Mouse (Mus musculus) fibroblast of lung, adult 2 months (primary cell): ENCODE data around the gene Olfm3.

Source experiments
- DNase-seq: peaks from one replicate; pipeline ENCODE4 v3.0.0-alpha.2; 2011; ENCODE audit warnings: low read depth

The Olfm3 gene

DNA sequence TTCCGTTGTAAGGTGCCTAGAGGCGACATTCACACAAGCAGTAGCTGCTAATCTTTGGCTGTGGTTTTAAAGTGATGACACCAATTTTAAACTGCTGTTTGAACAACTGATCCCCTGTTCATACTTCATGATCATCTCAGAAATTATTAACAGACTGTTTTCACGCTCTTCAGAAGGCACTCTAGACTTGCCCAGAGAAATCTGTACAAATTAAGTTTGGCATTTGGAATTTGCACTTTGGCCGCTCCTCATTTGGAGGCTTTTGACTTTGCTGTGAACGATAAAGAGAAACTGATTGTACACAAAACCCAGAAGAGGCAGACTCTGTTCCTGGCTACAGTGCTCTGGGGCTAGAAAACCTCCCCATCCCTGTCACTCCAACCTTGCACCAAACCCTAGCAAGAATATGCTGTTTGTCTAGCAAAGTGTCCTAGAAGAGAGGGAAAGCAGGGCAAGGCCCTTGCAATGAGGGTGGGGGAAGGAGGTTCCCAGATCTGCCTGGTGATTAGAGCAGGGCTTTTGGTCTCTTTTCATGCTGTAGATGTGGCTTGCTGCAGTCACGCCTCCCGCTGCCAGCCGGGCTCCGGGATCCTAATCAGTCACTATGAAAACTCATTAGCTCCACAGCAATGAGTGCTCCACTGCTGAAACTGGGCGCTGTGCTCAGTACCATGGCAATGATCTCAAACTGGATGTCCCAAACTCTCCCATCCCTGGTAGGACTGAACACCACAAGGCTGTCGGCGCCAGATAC, 176.7 kb downstream of the Olfm3 start:
- DNase-seq: no peak

DNA sequence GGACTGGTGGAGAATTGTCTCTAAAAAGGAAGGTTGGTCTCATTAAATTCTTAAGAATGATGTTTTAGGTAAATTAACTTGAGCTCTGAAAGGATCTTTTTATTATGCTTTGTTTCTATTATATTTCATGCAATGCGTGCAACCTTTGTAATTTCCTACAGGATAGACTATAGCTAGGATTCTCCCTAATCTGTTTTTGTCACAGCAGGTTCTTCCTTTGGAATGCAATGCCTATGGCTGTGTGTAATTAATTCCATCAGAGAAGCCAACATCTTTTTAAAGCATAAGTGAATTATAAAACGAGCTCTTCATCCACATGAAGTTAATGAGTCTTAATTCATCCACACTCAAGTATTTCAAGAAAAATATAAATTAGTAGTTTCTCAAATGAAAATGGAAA, 177.5 kb downstream of the Olfm3 start:
- no peak for DNase-seq

DNA sequence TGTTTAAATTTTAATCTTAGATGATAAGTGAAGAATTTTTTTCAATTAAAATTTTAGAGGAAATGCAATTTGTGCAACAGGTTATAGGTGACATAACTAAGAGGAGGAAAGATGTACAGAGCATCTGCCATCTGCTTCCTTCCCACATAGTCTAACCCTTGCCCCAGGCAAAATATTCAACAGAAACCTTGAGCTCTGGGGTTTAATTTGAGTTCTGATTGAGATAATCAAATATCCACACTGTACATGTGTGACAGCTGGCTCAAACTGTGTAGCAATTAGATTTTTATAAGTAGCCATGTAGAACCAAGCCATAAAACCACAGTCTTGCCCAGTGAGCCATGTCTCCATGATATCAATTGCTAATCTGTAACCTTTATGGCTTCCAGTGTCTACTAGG, 179.1 kb downstream of the Olfm3 start:
- DNase-seq: no peak

DNA sequence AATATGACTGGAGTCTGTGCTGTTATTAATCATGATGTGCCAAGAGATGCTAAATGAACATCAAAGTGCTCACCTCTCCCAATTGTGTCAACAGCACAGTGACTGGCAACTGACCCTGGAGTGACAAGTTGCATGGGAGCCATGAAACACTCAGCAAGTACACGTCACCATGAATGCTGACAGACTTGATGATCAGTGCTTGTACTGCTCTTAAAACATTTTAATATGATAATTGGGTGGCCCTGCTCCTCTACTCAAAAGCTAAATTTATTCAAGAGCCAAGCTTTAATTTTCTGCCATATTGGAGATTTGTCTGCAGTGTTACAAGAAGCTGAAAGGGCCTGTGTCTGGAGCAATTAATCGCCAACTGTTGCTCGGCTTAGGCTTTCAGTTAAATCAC, 184.4 kb downstream of the Olfm3 start:
- no peak for DNase-seq

DNA sequence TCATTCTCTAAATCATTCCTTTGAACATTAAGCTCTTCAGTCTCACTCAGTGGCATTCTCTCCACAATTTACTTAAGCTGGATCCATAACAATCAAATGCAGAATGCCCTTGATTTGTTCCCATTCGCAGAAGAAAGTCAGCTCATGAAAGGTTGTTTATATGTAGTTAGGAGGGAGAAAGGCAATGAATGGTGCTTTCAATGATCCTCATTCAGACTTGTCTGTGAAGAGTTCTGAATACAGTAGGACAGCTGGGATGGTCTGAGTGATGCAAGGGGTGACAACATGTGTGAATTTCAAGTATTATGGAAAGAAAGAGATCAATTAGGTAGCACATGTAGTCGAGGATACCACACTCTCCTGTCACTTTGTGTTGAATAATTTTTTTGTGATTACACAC, 186.8 kb downstream of the Olfm3 start:
- no peak for DNase-seq

DNA sequence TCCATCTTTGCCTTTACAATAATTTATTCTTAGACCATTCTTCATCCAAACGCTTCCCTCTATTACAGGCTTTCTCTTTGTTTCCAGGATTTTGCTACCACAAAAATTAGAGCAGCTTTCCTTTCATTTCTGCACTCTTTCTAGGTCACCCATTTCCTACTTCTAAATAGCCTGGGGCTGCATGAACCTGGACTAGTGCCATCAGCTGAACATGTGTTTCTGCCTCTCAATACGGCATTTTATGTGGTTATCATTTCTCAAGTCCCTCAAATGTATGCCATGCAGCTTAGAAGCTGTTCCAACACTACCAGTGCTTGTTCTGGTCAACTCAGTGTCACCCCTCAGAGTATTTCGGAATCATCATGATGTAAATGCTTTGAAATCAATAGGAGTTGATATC, 191.6 kb downstream of the Olfm3 start:
- DNase-seq: no peak

DNA sequence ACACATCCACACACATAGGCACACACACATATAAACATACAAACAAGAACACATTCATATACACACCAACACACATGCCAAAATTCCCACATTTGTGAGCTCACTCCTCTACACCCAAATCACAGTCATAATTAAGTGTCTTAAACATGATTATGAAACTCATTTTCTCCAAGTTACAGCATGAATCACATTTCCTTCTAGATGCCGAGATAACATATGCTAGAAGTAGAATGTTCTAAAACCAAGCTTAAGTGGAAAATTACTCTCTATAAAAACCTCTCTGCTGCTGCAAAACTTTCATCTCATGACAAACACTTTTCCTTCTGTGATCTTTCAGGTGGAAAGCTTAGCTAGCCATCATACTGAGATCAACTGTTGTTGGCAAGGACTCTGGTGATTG, 195.7 kb downstream of the Olfm3 start:
- no peak for DNase-seq

DNA sequence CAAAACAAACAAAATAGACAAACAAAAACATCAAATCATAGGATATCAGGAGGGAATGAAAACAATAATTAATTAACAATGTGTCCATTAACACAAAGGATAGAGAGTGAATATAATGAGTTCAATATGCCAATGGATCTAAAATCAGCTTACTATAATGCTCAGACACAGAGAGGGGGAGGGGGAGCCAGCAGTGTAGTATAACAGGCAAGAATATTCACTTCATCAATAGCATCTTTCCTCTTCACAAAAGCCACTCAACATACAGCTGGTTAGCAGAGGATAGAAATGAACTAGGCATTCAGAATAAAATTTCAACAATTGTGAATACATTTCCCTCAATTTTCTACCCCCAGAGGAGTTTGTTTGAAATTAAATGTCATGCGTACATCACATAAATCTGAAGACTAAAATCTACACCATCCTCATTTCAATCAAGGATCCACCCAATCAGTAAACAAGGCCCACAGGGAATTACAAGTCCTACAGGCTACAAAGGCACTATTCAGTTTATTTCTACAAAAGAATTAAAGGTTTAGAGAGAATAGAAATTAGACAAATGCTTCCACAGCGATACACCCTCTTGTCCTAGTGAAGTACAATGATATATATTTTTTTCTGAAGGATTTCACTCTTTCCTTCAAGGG, 200.4 kb downstream of the Olfm3 start:
- no peak for DNase-seq

DNA sequence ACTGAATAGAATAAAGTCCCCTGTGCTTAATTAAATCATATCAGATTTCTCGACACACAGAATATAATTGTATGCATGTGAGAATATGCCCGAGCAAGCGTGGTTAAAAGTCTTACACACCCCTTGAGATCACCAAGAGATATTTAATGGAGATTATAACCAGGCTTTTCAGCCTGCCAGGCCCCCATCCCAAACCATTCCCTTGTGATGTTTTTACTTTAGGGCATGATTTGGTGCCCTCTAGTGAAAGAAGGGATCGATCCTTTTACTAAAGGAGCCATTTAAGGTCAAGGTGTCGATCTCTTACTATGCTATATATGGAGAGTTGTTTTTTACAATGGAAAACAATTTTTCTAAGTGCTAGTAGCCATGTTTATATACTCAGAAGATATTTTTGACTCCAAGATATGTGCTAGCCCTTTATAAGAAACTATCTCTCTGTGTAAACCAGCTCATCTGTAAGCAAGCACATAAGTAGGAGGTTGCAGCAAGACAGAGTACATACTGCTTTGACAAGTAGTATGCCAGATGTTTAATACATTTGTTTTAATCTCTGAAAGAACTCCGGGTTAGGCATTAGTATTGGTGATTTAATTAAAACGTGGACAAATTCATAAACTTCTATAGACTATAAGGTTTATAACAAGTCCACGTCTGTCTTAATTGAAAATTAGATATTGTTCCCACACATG, 201.1 kb downstream of the Olfm3 start:
- DNase-seq: no peak

DNA sequence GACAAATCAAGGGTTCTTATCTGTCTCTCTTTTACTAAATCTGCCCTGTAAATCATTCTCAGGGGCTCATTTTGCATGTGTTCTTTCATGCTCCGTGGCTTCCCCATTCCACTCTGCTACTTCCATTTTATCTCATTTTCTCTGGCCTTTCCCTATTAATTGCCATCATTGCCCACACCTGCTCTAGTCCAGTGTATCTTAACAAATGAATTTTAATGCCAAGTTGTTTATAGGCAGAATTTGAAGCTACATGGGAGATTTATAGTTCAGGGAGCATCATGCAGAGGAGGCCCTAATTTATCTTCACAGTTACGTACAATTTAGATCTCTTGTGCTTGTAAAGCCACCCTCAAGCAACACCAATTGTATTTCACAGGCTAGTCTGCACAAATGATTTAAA, 241.8 kb downstream of the Olfm3 start:
- no peak for DNase-seq

DNA sequence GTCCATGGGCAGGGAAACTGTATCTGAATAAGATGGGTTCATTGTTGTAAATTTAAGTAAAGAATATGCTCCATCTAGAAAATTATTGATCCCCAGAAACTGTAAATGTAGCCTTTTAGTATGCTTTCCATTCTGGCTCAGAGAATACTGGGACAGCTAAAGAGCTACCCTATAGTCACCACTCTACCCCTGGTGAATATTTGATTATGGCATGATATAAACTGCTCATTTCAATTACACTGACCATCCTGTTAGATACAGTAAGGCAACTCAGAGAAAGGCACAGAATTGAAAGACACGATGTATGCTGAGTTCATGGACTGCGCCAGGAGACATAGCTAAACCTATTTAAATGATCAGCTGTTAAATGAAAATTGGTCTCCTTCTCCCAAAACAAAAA, 242.4 kb downstream of the Olfm3 start:
- no peak for DNase-seq

DNA sequence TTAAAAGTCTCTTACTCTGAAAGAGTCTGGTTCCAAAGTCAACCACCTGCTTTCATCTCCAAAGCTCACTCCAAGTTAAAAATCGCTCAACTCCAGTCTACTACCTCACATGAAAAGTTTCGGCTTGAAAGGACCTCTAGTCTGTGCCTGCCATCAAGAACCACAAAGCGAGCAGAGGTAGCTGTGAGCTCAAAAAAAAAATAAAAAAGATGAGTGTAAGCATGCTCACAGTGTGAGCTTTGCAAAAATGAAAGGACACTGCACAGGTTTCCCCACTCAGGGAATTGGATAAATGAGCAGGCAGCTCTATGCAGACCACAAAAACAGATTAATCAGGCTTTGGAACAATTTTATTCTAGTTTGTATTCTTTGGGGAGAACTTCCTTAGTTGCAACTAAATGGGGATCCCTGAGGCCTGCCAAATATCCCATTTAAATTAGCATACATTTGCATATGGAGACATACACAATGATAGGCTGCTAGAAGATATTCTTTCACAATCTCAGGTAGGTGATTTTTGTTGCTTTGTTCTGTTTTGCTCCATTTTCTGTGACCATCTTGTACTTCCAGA, 255.1 kb downstream of the Olfm3 start:
- DNase-seq: no peak

DNA sequence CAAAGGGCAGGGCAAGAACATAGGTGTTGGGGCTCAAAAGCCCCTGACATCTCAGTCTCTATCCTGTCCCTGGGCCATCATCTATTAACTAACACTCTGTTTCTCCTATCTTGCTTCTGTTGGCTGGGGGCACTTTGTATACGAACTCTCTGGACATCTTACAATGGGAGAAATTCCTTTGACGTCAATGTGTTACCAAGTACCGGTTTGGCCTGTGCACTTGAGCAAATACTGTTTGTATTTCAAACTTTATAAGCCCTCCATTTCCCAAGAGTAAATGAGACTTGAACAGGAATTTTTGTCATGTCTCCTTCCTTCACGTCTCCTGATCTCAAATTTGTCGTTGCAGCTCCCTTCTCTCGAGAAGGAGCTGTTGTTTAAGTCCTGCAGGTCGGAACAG, 270.7 kb downstream of the Olfm3 start:
- DNase-seq: no peak
